Mouse (Mus musculus) frontal cortex, adult 2 months (tissue): Measurements from ENCODE around the gene Zc3hc1. TPM values are rescaled to one million over a fixed set of nuclear protein-coding genes. Genes with fewer than 3 reads are reported as not detected.

Experiments used
- DNase-seq, 2 experiments: peaks; one replicate each; pipeline ENCODE4 v3.0.0; 2022; ENCODE audit warnings: low spot score in 1 of 2; ENCODE audit errors: extremely low spot score in 1 of 2
- polyA plus RNA-seq: library from polyadenylated mRNA; depleted of rRNA; stranded (reverse); fragments of >200 nt; gene quantifications from 2 replicates; pipeline ENCODE4 v1.2.3, GENCODE M21; 2012; rRNA removed

Gene Zc3hc1
- polyA plus RNA-seq, 1 experiment, result 25.4 TPM

- DNase-seq, result no peak
Measured at GRCm38 (mm10) chr6:30325932-30326501, 64.8 kb downstream of the Zc3hc1 start.

DNA sequence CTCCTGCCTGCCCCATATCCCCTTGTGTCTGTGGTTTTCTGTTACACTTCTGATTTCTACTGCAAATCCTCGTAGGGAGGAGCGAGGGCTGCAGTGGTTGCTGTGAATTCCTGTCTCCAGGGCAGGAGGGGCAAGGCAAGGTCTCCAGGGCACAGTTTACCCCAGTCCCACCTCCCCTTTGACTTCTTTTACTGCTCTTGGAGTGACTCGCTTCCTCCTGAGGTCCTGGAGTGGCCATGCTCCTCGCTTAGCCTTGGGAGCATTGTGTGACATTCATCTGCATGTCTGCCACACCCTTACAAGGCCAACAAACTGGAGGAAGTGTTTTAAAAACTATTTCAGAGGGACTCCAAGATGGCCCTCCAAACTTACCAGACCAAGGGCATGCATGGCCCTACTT lies 69.8 kb downstream of the Zc3hc1 start:
- DNase-seq, result no peak

- DNase-seq, result no peak
Measured at GRCm38 (mm10) chr6:30319216-30319615, 71.6 kb downstream of the Zc3hc1 start.

Other genes with a start within 250 kb of the Zc3hc1 start
- gene Ube2h, start 86.5 kb downstream of the Zc3hc1 start, polyA plus RNA-seq, result 78.2 and 80.0 TPM in 2 replicates
- gene Klhdc10, start 10.8 kb upstream of the Zc3hc1 start, polyA plus RNA-seq, result 55.5 and 62.7 TPM in 2 replicates
- 25.1 and 28.2 TPM in 2 replicates for gene Tmem209, start 118.8 kb upstream of the Zc3hc1 start, polyA plus RNA-seq
- gene Ssmem1, start 118.8 kb upstream of the Zc3hc1 start, polyA plus RNA-seq, result 0.08 TPM in 1 of 2 replicates, not detected in the other
- gene Cpa2, start 150.6 kb upstream of the Zc3hc1 start, polyA plus RNA-seq, result 2.7 and 4.3 TPM in 2 replicates
- gene Cpa4, start 177.3 kb upstream of the Zc3hc1 start, polyA plus RNA-seq, result 0.19 and 0.24 TPM in 2 replicates
- 0.04 TPM in 1 of 2 replicates, not detected in the other for gene Cpa5, start 220.0 kb upstream of the Zc3hc1 start, polyA plus RNA-seq
- 0.13 TPM in 1 of 2 replicates, not detected in the other for gene Cpa1, start 248.2 kb upstream of the Zc3hc1 start, polyA plus RNA-seq